Mouse (Mus musculus) left cerebral cortex, postnatal 14 days (tissue): ENCODE data around the gene Gga3. TPM values are rescaled to one million over a fixed set of nuclear protein-coding genes. Genes with fewer than 3 reads are reported as not detected.

Experiments
- total RNA-seq, 2 experiments: library from RNA; stranded (reverse); gene quantifications; 2 replicates each; pipeline ENCODE4 v1.2.3; 2021

The Gga3 gene
- total RNA-seq, 2 experiments from 2014 or later: 68.3 to 75.5 TPM

Other genes with a start within 250 kb of the Gga3 start
- gene Hid1, start 236.3 kb downstream of the Gga3 start, total RNA-seq: 100 to 1,000 TPM in 1 of 2 experiments, 10 to 100 TPM in 1; 98.7 to 101 TPM
- 10 to 100 TPM; 15.4 to 17.0 TPM for gene Cdr2l, start 222.1 kb downstream of the Gga3 start, total RNA-seq
- 100 to 1,000 TPM; 101 to 112 TPM for gene Mrpl58, start 200.3 kb downstream of the Gga3 start, total RNA-seq
- 100 to 1,000 TPM; 423 to 448 TPM for gene Atp5h, start 184.1 kb downstream of the Gga3 start, total RNA-seq
- gene Kctd2, start 183.9 kb downstream of the Gga3 start, total RNA-seq: 10 to 100 TPM; 65.5 to 66.2 TPM
- gene Trim80, start 163.5 kb downstream of the Gga3 start, total RNA-seq: not detected
- gene Slc16a5, start 141.6 kb downstream of the Gga3 start, total RNA-seq: under 1 TPM in 1 of 2 experiments, not detected in 1; 0.15 TPM
- gene Armc7, start 128.4 kb downstream of the Gga3 start, total RNA-seq: 10 to 100 TPM in 1 of 2 experiments, 1 to 10 TPM in 1; 9.7 to 10.1 TPM
- 10 to 100 TPM; 75.9 TPM for gene Nt5c, start 112.2 kb downstream of the Gga3 start, total RNA-seq
- gene Jpt1, start 89.7 kb downstream of the Gga3 start, total RNA-seq: 100 to 1,000 TPM; 206 TPM
- gene Sumo2, start 67.8 kb downstream of the Gga3 start, total RNA-seq: 100 to 1,000 TPM; 338 to 354 TPM
- gene Nup85, start 39.6 kb downstream of the Gga3 start, total RNA-seq: 10 to 100 TPM; 39.6 to 47.4 TPM
- gene Mrps7, start 126 bp downstream of the Gga3 start, total RNA-seq: 10 to 100 TPM; 47.4 to 49.8 TPM
- gene Mif4gd, start 8.9 kb upstream of the Gga3 start, total RNA-seq: 10 to 100 TPM; 14.8 to 17.4 TPM
- 10 to 100 TPM; 55.1 to 58.1 TPM for gene Slc25a19, start 24.2 kb upstream of the Gga3 start, total RNA-seq
- gene Grb2, start 104.5 kb upstream of the Gga3 start, total RNA-seq: 100 to 1,000 TPM; 183 to 190 TPM
- 10 to 100 TPM; 48.1 to 51.4 TPM for gene Tmem94, start 161.4 kb upstream of the Gga3 start, total RNA-seq
- gene Caskin2, start 209.6 kb upstream of the Gga3 start, total RNA-seq: 10 to 100 TPM; 18.7 to 21.3 TPM
- 10 to 100 TPM; 12.7 to 15.3 TPM for gene Tsen54, start 210.7 kb upstream of the Gga3 start, total RNA-seq
- 1 to 10 TPM; 2.8 to 3.4 TPM for gene Llgl2, start 220.0 kb upstream of the Gga3 start, total RNA-seq